Mouse (Mus musculus): Measurements from ENCODE around the gene Cdk5r2. TPM values are rescaled to one million over a fixed set of nuclear protein-coding genes. Genes with fewer than 3 reads are reported as not detected.
A peak's percentile ranks its signal among the peaks of the same experiment; 100 is the strongest.

Gene Cdk5r2
- polyA plus RNA-seq, 1 experiment from 2014 or later = 11.6 TPM

DNA sequence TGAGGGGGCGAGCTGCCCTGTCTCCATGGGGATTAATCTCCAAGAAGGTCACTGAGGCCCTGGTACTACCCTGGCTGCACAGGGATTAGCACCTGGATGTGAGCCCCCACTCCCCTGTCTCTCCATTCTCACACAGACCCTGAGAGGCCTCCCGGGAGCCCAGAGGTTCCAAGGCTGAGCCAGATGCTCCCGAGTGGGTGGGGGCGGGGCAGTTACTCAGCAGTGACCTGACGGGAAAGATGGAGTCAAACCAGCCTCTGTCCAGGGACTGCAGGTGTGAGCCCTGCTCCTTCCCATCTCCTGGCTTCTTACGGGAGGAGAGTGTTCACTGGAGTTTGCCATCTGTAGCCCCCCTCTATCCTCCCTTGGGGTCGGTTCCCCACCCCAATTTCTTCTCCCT, 43.2 kb downstream of the Cdk5r2 start:
- WGBS = 5% methylated on average over 7 of the region's 7 CpGs
- H3K4me1 ChIP-seq = peaks cover 16% of the 10 kb centered on the region
- H3K36me3 ChIP-seq = no peaks in the 10 kb centered on the region
- H3K27ac ChIP-seq (replicated peaks) = no peak overlapping the region
- no peak for ATAC-seq (ENCODE audit: low FRiP score)
- H3K4me3 ChIP-seq (replicated peaks) = no peak overlapping the region
- H3K9ac ChIP-seq (replicated peaks) = no peak overlapping the region
- H3K4me2 ChIP-seq = no peak overlapping the region
- no peaks in the 10 kb centered on the region for H3K9me3 ChIP-seq (replicated peaks)
- peaks cover 95% of the 10 kb centered on the region for H3K27me3 ChIP-seq (replicated peaks)

DNA sequence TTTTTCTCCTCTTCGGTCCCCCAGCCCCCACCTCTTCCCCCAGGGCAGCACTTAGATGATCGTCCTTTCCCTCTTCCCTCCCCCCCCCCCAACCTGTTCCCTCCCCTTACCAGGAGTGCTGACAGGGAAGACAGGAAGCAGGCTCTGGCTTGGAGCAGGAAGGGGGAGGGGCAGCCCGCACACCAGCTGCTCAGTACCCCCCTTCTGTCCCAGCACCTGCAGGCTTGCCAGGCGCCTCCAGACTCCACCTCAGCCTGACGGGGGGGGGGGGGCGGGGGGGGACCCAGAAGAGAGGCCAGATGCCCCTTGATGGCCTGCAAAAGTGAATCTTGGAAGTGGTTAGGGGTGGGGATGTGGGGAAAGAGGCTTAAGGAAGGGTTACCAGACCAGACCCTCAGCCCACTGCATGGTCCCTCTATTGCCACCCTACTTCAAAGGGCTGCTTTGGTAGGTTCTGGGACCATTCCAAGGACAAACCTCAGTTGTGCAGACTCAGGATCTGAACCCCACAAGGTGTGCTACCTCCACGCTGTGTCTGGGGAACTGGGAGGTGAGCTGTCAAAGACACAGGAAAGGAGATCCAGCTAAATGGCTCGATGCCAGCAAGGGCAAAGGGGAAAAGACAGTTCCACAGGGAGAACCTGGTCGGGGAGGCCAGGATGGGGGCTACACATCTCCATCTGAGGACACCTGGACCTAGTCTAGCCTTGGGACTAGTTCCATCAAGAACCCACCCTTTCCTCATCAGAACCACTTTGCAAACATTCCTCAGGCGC, 44.1 kb downstream of the Cdk5r2 start:
- Histone ChIP-seq H3K36me3 (no peaks in the 10 kb centered on the region), H3K4me3 (replicated peaks) (no peak overlapping the region), H3K4me1 (peaks cover 10% of the 10 kb centered on the region), H3K9ac (replicated peaks) (no peak overlapping the region), H3K27me3 (replicated peaks) (peaks cover 95% of the 10 kb centered on the region), H3K4me2 (no peak overlapping the region), H3K27ac (replicated peaks) (no peak overlapping the region), H3K9me3 (replicated peaks) (no peaks in the 10 kb centered on the region)
- no peak for ATAC-seq (ENCODE audit: low FRiP score)
- WGBS = 11% methylated on average over 8 of the region's 10 CpGs

DNA sequence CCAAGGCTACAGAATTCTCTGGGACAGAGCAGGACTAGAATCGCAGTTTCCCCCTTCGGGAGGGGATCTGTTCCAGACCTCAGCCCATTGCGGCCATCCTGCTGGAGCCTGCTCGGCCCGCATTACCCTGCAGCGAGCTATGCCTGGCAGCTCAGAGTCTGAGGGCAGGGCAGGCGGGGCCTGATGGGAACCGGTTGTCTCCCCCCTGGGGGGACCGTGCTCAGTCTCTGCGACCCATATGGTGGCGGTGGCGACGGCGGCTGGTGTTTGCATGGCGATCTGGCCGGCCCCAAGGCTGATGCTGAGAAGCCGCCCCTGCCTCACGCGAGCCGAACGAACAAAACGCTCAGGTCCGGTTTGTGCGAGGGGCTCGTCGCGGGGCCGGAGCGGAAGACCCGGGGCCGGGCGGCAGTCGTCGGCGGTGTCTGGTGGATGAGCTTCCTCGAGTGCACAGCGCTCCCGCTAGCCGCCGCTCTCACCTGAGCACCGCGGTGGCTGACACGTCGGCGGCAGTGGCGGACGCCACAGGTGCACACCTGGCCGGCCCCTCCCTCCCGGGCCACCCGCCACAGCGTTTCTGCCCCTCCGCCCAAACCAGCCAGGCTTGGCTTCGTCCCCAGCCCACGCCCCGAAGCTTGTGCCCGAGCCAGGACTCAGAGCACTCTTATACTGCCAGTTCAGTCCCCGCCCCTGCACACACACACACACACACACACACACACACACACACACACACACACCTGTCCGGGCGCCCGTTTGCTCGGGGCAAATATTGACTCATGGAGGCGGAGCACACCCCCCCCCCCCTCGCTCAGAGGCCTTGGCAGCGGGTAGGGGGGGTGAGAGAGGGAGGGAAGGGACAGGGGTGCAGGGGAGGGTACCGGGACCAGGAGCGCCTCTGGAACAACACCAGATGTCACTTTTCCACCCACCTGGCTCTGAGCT, 45.9 kb downstream of the Cdk5r2 start:
- H3K27me3 ChIP-seq (replicated peaks) = peaks cover 91% of the 10 kb centered on the region
- H3K4me2 ChIP-seq = peak overlapping the region; percentile 64
- H3K9me3 ChIP-seq (replicated peaks) = no peaks in the 10 kb centered on the region
- ATAC-seq (ENCODE audit: low FRiP score) = no peak
- peak overlapping the region; percentile 34 for H3K4me3 ChIP-seq (replicated peaks)
- H3K36me3 ChIP-seq = no peaks in the 10 kb centered on the region
- H3K9ac ChIP-seq (replicated peaks) = peak overlapping the region; percentile 29; the same call in 1 of the 2 replicates
- H3K4me1 ChIP-seq = peaks cover 10% of the 10 kb centered on the region
- H3K27ac ChIP-seq (replicated peaks) = no peak overlapping the region
- under 1% methylated on average over 64 of the region's 66 CpGs for WGBS

DNA sequence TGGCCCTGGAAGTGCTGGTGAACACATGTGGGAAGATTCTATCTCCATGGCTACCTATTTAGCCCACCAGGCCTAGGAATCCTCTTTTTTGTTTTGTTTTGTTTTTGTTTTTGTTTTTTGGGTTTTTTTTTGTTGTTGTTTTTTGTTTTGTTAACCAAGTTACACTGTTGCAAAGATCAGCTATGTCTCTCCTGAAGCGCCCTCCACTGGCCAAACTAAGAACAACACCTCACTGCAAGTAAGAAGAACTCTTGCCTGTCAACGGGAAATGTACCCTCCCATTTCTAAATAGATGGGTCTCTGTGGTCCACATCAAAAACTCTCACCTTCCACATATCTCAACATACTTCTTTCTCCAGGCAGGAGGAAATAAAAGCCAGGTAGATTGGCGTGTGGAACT, 47.0 kb downstream of the Cdk5r2 start:
- Histone ChIP-seq H3K36me3 (no peaks in the 10 kb centered on the region), H3K4me3 (replicated peaks) (no peak overlapping the region), H3K27ac (replicated peaks) (no peak overlapping the region), H3K4me1 (peaks cover 10% of the 10 kb centered on the region), H3K27me3 (replicated peaks) (peaks cover 81% of the 10 kb centered on the region), H3K9me3 (replicated peaks) (no peaks in the 10 kb centered on the region), H3K9ac (replicated peaks) (no peak overlapping the region), H3K4me2 (no peak overlapping the region)
- ATAC-seq (ENCODE audit: low FRiP score) = no peak
- WGBS = 7% methylated on average over 3 of the region's 3 CpGs

DNA sequence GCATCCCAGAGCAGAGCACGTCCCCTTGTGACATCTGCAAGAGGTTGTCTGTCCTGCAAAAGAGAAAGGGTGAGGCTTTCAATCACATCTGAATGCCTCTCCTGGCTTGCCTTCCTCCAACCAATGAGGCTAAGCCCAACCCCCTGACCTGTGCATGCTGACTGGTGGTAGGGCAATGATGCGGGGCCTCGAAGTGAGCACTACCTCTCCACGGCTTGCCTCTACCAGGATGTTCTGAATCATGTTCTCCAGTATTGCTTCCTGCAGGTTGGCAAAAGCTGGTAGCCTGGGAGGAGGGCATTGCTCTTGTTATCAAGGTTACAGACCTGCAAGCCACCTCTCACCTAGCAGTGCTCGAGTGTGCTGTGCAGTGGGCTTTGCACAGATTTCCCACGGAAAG, 47.5 kb downstream of the Cdk5r2 start:
- 24% methylated on average over 6 of the region's 6 CpGs for WGBS
- H3K9me3 ChIP-seq (replicated peaks) = no peaks in the 10 kb centered on the region
- peaks cover 78% of the 10 kb centered on the region for H3K27me3 ChIP-seq (replicated peaks)
- no peak for ATAC-seq (ENCODE audit: low FRiP score)
- no peak overlapping the region for H3K9ac ChIP-seq (replicated peaks)
- no peaks in the 10 kb centered on the region for H3K36me3 ChIP-seq
- H3K4me2 ChIP-seq = no peak overlapping the region
- peaks cover 10% of the 10 kb centered on the region for H3K4me1 ChIP-seq
- H3K4me3 ChIP-seq (replicated peaks) = no peak overlapping the region
- no peak overlapping the region for H3K27ac ChIP-seq (replicated peaks)

MicroRNAs within 50 kb of the gene (microRNA counts, 519-probe panel; counts per million panel counts)
- microRNA mmu-miR-375 = 2,470 counts per million, percentile 56 among the panel's probes with 10 or more counts

Small RNAs within 50 kb of the gene (microRNA-seq; reads per million reads assigned to microRNA genes)
- 142 reads per million, percentile 58 among the genes with 10 or more reads in this experiment for gene Mir375

Other genes starting within 250 kb of the Cdk5r2 start
- 7.7 and 8.9 TPM in 2 replicates for gene Ttll4, start 193.2 kb upstream of the Cdk5r2 start, polyA plus RNA-seq (2015; fragmentation: Nextera tagmentation; extraction: Ambion mirVana)
- gene Cyp27a1, start 141.4 kb upstream of the Cdk5r2 start, polyA plus RNA-seq (2015; fragmentation: Nextera tagmentation; extraction: Ambion mirVana) = 2.9 and 3.2 TPM in 2 replicates
- gene Prkag3, start 105.7 kb upstream of the Cdk5r2 start, polyA plus RNA-seq (2015; fragmentation: Nextera tagmentation; extraction: Ambion mirVana) = 0.17 and 0.40 TPM in 2 replicates
- gene Wnt6, start 83.0 kb upstream of the Cdk5r2 start, polyA plus RNA-seq (2015; fragmentation: Nextera tagmentation; extraction: Ambion mirVana) = 5.7 and 6.4 TPM in 2 replicates
- 0.09 and 0.20 TPM in 2 replicates for gene Wnt10a, start 63.4 kb upstream of the Cdk5r2 start, polyA plus RNA-seq (2015; fragmentation: Nextera tagmentation; extraction: Ambion mirVana)
- 0.73 TPM in 1 of 2 replicates, not detected in the other for gene Fev, start 30.5 kb downstream of the Cdk5r2 start, polyA plus RNA-seq (2015; fragmentation: Nextera tagmentation; extraction: Ambion mirVana)
- 0.41 and 1.5 TPM in 2 replicates for gene Cryba2, start 38.2 kb downstream of the Cdk5r2 start, polyA plus RNA-seq (2015; fragmentation: Nextera tagmentation; extraction: Ambion mirVana)
- 0.41 and 0.43 TPM in 2 replicates for gene Cfap65, start 80.7 kb downstream of the Cdk5r2 start, polyA plus RNA-seq (2015; fragmentation: Nextera tagmentation; extraction: Ambion mirVana)
- gene Ihh, start 96.7 kb downstream of the Cdk5r2 start, polyA plus RNA-seq (2015; fragmentation: Nextera tagmentation; extraction: Ambion mirVana) = 0.84 and 3.0 TPM in 2 replicates